Mouse (Mus musculus): ENCODE measurements at regions not wholly inside any gene's neighbourhood (a gene's known extent, or its start where the extent isn't known, plus 50 kb on each side); places are given as distances from the start of the nearest gene placed in this dataset.

GRCm38 (mm10) chr2:103893805-103894204 lies 64.0 kb upstream of the Lmo2 start:
- TF ChIP-seq MAFK (IDR thresholded peaks at IDR 0.05; ENCODE audit: insufficient read depth, low read depth, low read length) (no peak), CHD2 (IDR thresholded peaks at IDR 0.05; ENCODE audit: low read depth, low read length) (no peak), ZC3H11A (IDR thresholded peaks at IDR 0.05; ENCODE audit: borderline replicate concordance, low read depth, low read length) (no peak)

Data from ES-E14 (cell line).